Mouse (Mus musculus) hindbrain, embryonic 13.5 days (tissue): ENCODE data around the gene Hfe. TPM values are rescaled to one million over a fixed set of nuclear protein-coding genes. Genes with fewer than 3 reads are reported as not detected.
A peak's percentile ranks its signal among the peaks of the same experiment; 100 is the strongest.

Experiments used
- ATAC-seq: fragments of 200-750 bp; cut with Nextera tagmentation; 2 replicates; pipeline ENCODE4 v1.8.0; 2017; ENCODE audit warnings: moderate TSS enrichment; ENCODE audit not compliant: low FRiP score
- H3K27ac ChIP-seq: fragments of 300-500 bp; sonication (generic); 2 replicates; pipeline ENCODE4 v1.5.1; 2015; ENCODE audit warnings: inconsistent platforms, mild to moderate bottlenecking, moderate library complexity
- H3K27me3 ChIP-seq: fragments of 300-500 bp; sonication (generic); 2 replicates; pipeline ENCODE4 v1.6.1; 2015; ENCODE audit warnings: mild to moderate bottlenecking, inconsistent platforms
- H3K36me3 ChIP-seq: fragments of 300-500 bp; sonication (generic); 2 replicates; pipeline ENCODE4 v1.6.1; 2015; ENCODE audit warnings: mild to moderate bottlenecking, inconsistent platforms
- H3K4me1 ChIP-seq: fragments of 300-500 bp; sonication (generic); replicated peaks from 2 replicates; pipeline ENCODE4 v1.6.1; 2015; ENCODE audit warnings: inconsistent platforms
- H3K4me2 ChIP-seq: fragments of 300-500 bp; sonication (generic); 2 replicates; pipeline ENCODE4 v1.6.1; 2015; ENCODE audit warnings: inconsistent platforms, mild to moderate bottlenecking, moderate library complexity
- H3K4me3 ChIP-seq: fragments of 300-500 bp; sonication (generic); 2 replicates; pipeline ENCODE4 v1.5.1; 2015; ENCODE audit warnings: mild to moderate bottlenecking, inconsistent platforms
- H3K9ac ChIP-seq: fragments of 300-500 bp; sonication (generic); 2 replicates; pipeline ENCODE4 v1.6.1; 2015; ENCODE audit warnings: mild to moderate bottlenecking, inconsistent platforms
- H3K9me3 ChIP-seq: fragments of 300-500 bp; sonication (generic); 2 replicates; pipeline ENCODE4 v1.6.1; 2016; ENCODE audit warnings: inconsistent platforms
- WGBS: fragments of 180-500 bp; shearing (Covaris S2); methylation state at CpG from one replicate; pipeline ENCODE4 v1.1.7; 2015; 5-methylcytosine and 5-hydroxymethylcytosine counted together
- polyA plus RNA-seq: library from polyadenylated mRNA; unstranded; fragments of >200 nt; fragmentation: Nextera tagmentation; extraction: Ambion mirVana; gene quantifications from 2 replicates; pipeline ENCODE4 v1.2.1, GENCODE M21; 2015

Hfe gene
- polyA plus RNA-seq, 1 experiment from 2014 or later: 5.6 TPM

GRCm38 (mm10) chr13:23700786-23701520, 9.7 kb downstream of the Hfe start:
- ATAC-seq: no peak
- no peak overlapping the region for H3K4me3 ChIP-seq
- H3K9me3 ChIP-seq: no peaks in the 10 kb centered on the region
- H3K36me3 ChIP-seq: no peaks in the 10 kb centered on the region
- H3K9ac ChIP-seq: no peak overlapping the region
- H3K27me3 ChIP-seq: no peaks in the 10 kb centered on the region
- WGBS: 32% methylated on average over 8 of the region's 8 CpGs
- no peak overlapping the region for H3K4me2 ChIP-seq
- H3K27ac ChIP-seq: no peak overlapping the region
- H3K4me1 ChIP-seq: peaks cover 11% of the 10 kb centered on the region

GRCm38 (mm10) chr13:23699767-23700166, 10.9 kb downstream of the Hfe start:
- H3K27ac ChIP-seq: no peak overlapping the region
- H3K4me2 ChIP-seq: no peak overlapping the region
- 67% methylated on average over 3 of the region's 3 CpGs for WGBS
- no peaks in the 10 kb centered on the region for H3K36me3 ChIP-seq
- H3K9ac ChIP-seq: no peak overlapping the region
- no peaks in the 10 kb centered on the region for H3K27me3 ChIP-seq
- H3K9me3 ChIP-seq: no peaks in the 10 kb centered on the region
- peaks cover 11% of the 10 kb centered on the region for H3K4me1 ChIP-seq
- no peak for ATAC-seq
- no peak overlapping the region for H3K4me3 ChIP-seq

- no peaks in the 10 kb centered on the region for H3K36me3 ChIP-seq
- WGBS: 76% methylated on average over 6 of the region's 6 CpGs
- no peak for ATAC-seq
- peak overlapping the region; percentile 68 for H3K4me2 ChIP-seq
- 0 out of 2 replicates have a peak overlapping the region, but pooled peaks have one; percentile 10 for H3K9ac ChIP-seq
- no peaks in the 10 kb centered on the region for H3K27me3 ChIP-seq
- H3K4me3 ChIP-seq: no peak overlapping the region; the same call in 1 of the 2 replicates
- H3K27ac ChIP-seq: peak overlapping the region; percentile 67
- H3K4me1 ChIP-seq: peaks cover 11% of the 10 kb centered on the region
- H3K9me3 ChIP-seq: no peaks in the 10 kb centered on the region
Observed at GRCm38 (mm10) chr13:23698996-23699395, 11.7 kb downstream of the Hfe start.

GRCm38 (mm10) chr13:23698300-23698693, 12.4 kb downstream of the Hfe start, which contains the start of gene Hist1h4c:
TSS of gene Hist1h4c (minus strand) at chr13:23698454.
- no peaks in the 10 kb centered on the region for H3K36me3 ChIP-seq
- under 1% methylated on average over 18 of the region's 22 CpGs for WGBS

GRCm38 (mm10) chr13:23697491-23698299, 13.0 kb downstream of the Hfe start:
- Histone ChIP-seq H3K4me2 (peak overlapping the region; percentile 68), H3K4me3 (peak overlapping the region; percentile 45), H3K9ac (peak overlapping the region; percentile 71), H3K27ac (peak overlapping the region; percentile 91), H3K27me3 (no peaks in the 10 kb centered on the region), H3K9me3 (no peaks in the 10 kb centered on the region), H3K36me3 (no peaks in the 10 kb centered on the region), H3K4me1 (peaks cover 11% of the 10 kb centered on the region)
- WGBS: under 1% methylated on average over 29 of the region's 32 CpGs
- ATAC-seq: peak; percentile 84

More at GRCm38 (mm10) chr13:23698300-23698693, 12.4 kb downstream of the Hfe start, which contains the start of gene Hist1h4c:
- peak within 1 kb of the TSS; percentile 45 for H3K4me3 ChIP-seq
- peak within 1 kb of the TSS; percentile 68 for H3K4me2 ChIP-seq
- peaks cover 11% of the 10 kb centered on the region for H3K4me1 ChIP-seq
- no peaks in the 10 kb centered on the region for H3K27me3 ChIP-seq
- H3K9ac ChIP-seq: peak within 1 kb of the TSS; percentile 71
- peak; percentile 97 for ATAC-seq
- H3K9me3 ChIP-seq: no peaks in the 10 kb centered on the region
- peak within 1 kb of the TSS; percentile 91 for H3K27ac ChIP-seq

DNA sequence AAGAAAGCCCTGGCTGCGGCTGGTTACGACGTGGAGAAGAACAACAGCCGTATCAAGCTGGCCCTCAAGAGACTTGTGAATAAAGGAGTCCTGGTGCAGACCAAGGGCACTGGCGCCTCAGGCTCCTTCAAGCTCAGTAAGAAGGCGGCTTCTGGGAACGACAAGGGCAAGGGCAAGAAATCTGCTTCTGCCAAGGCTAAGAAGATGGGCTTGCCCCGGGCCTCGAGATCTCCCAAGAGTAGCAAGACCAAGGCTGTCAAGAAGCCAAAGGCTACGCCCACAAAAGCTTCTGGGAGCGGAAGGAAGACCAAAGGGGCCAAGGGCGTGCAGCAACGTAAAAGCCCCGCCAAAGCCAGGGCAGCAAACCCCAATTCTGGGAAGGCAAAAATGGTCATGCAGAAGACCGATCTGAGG, 14.6 kb downstream of the Hfe start:
- Histone ChIP-seq H3K4me3 (no peak overlapping the region), H3K27me3 (no peaks in the 10 kb centered on the region), H3K9ac (no peak overlapping the region), H3K27ac (no peak overlapping the region), H3K4me2 (no peak overlapping the region), H3K9me3 (no peaks in the 10 kb centered on the region), H3K4me1 (peaks cover 11% of the 10 kb centered on the region), H3K36me3 (no peaks in the 10 kb centered on the region)
- WGBS: 61% methylated on average over 15 of the region's 15 CpGs
- no peak for ATAC-seq

DNA sequence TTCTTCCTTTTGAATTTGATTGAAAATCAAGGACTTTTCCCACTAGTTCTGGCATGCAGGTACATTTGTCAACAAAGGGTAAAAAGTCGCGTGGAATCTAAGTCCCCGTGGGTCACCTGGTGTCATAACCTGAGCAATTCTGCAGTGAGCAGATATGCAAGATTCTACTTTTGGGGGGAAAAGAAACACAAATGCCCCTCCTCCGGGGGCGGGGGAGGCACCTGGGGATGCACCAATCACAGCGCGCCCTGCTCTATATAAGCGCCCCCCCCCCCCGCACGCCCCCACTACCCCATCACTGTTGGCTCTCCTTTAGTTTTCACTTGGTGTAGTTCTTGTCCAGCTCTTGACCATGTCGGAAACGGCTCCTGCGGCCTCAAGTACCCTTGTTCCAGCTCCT, 15.1 kb downstream of the Hfe start, which contains the start of gene Hist1h1t:
Gene Hist1h1t, plus strand, starts transcription at position 301 of the 400 bp plus-strand sequence.
- Histone ChIP-seq H3K4me1 (peaks cover 11% of the 10 kb centered on the region), H3K36me3 (no peaks in the 10 kb centered on the region), H3K9me3 (no peaks in the 10 kb centered on the region), H3K27ac (no peak within 1 kb of the TSS), H3K9ac (no peak within 1 kb of the TSS), H3K4me3 (no peak within 1 kb of the TSS), H3K27me3 (no peaks in the 10 kb centered on the region), H3K4me2 (no peak within 1 kb of the TSS)
- WGBS: 55% methylated on average over 13 of the region's 13 CpGs
- ATAC-seq: no peak

DNA sequence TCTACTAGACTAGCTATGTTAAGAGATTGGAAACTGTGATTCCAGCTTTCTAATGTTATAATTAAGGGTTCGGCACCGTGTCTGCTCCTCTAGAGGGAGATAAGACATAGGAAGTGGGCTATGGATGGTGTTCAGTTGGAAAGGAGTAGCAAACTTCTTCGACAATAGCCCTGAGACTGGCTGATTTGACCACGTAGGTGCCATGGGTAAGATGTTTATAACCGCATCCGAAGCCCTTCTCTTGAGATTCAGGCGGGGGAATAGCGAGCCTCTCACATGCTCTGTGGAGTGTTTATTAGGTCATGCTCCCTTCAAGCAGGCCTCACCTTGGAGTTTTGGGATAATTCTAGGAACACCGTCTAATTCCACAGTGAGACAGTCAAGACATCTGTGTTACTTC, 15.7 kb downstream of the Hfe start:
- H3K9ac ChIP-seq: no peak overlapping the region
- H3K27me3 ChIP-seq: no peaks in the 10 kb centered on the region
- no peaks in the 10 kb centered on the region for H3K9me3 ChIP-seq
- H3K4me1 ChIP-seq: peaks cover 11% of the 10 kb centered on the region
- no peaks in the 10 kb centered on the region for H3K36me3 ChIP-seq
- no peak overlapping the region for H3K27ac ChIP-seq
- no peak overlapping the region for H3K4me3 ChIP-seq
- 93% methylated on average over 9 of the region's 9 CpGs for WGBS
- ATAC-seq: no peak
- no peak overlapping the region for H3K4me2 ChIP-seq

DNA sequence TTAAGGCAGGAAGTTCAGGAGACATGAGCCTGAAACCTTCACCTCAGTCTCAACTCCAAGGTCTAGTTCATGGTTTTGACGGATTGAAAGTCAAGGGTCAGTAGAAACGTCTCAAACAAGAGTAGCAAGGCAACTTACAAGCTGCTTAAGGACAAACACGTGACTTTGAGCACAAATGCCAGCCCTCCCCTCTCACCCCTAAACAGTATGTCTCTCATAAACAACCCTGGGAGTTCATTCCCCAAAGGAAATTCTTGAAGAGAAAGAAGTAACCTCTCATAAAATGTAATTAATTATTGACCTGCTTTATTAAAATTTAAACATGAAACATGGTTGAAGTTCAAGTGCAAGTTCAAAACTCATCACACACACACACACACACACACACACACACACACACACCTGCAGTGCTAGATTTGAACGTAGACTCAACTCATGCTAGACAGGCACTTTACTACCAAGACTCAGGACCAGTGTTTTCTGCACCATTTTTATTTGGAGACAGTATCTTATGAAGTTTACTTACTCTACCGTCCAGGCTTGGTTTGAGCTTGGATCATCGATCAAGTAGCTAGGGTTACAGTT, 16.7 kb downstream of the Hfe start:
- H3K4me3 ChIP-seq: no peak overlapping the region
- ATAC-seq: no peak
- no peak overlapping the region for H3K27ac ChIP-seq
- H3K4me1 ChIP-seq: peaks cover 9% of the 10 kb centered on the region
- no peaks in the 10 kb centered on the region for H3K36me3 ChIP-seq
- no peaks in the 10 kb centered on the region for H3K27me3 ChIP-seq
- WGBS: 88% methylated on average over 6 of the region's 6 CpGs
- H3K9me3 ChIP-seq: no peaks in the 10 kb centered on the region
- H3K9ac ChIP-seq: no peak overlapping the region
- no peak overlapping the region for H3K4me2 ChIP-seq

GRCm38 (mm10) chr13:23689459-23689858, 21.2 kb downstream of the Hfe start:
- H3K9ac ChIP-seq: no peak overlapping the region
- no peak for ATAC-seq
- 83% methylated on average over 2 of the region's 2 CpGs for WGBS
- H3K4me3 ChIP-seq: no peak overlapping the region
- no peaks in the 10 kb centered on the region for H3K27me3 ChIP-seq
- peaks cover 15% of the 10 kb centered on the region for H3K4me1 ChIP-seq
- H3K36me3 ChIP-seq: no peaks in the 10 kb centered on the region
- H3K4me2 ChIP-seq: no peak overlapping the region
- no peak overlapping the region for H3K27ac ChIP-seq
- no peaks in the 10 kb centered on the region for H3K9me3 ChIP-seq

GRCm38 (mm10) chr13:23688956-23689355, 21.7 kb downstream of the Hfe start:
- Histone ChIP-seq H3K4me1 (peaks cover 15% of the 10 kb centered on the region), H3K4me3 (no peak overlapping the region), H3K9ac (no peak overlapping the region), H3K36me3 (no peaks in the 10 kb centered on the region), H3K4me2 (no peak overlapping the region), H3K27me3 (no peaks in the 10 kb centered on the region), H3K9me3 (no peaks in the 10 kb centered on the region), H3K27ac (no peak overlapping the region)
- 97% methylated on average over 2 of the region's 2 CpGs for WGBS
- ATAC-seq: no peak

DNA sequence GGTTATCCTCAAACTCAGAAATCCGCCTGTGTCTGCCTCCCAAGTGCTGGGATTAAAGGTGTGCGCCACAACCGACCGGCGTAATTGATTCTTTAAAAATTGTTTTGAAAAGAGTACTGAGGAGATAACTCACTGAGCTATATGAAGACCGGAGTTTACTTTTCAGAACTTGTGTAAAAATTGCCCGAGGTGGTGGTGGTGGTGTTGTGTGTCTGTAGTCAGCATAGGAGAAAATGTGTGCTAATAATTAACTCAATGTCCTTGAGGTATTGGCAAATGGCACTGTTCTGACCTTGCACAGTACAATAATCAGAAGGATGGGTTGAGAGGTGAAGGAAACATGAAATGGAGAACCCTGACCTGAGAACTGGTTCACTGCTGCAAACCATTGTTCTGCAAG, 22.7 kb downstream of the Hfe start:
- no peak overlapping the region for H3K4me3 ChIP-seq
- H3K4me2 ChIP-seq: no peak overlapping the region
- peaks cover 19% of the 10 kb centered on the region for H3K4me1 ChIP-seq
- H3K9ac ChIP-seq: no peak overlapping the region
- H3K27me3 ChIP-seq: no peaks in the 10 kb centered on the region
- no peaks in the 10 kb centered on the region for H3K9me3 ChIP-seq
- no peaks in the 10 kb centered on the region for H3K36me3 ChIP-seq
- 93% methylated on average over 7 of the region's 7 CpGs for WGBS
- H3K27ac ChIP-seq: no peak overlapping the region
- no peak for ATAC-seq
